In genomic region chr14:77180241-77180640, GRCm38 (mm10) we compare ENCODE assay signal across 19 mouse cellular contexts. TPM values are rescaled to one million over a fixed set of nuclear protein-coding genes. Genes with fewer than 3 reads are reported as not detected.
DNase-seq lines count a peak whose midpoint lies in the region; ATAC-seq and TF ChIP-seq lines count a peak whose summit lies in the region.
"Had no signal": no experiment of that assay in that cellular context is flagged by ENCODE, and none has a peak within 500 bp of the region (broad histone marks: within the 10 kb centered on the region; RNA-seq: fewer than 3 reads in every experiment).

No protein-coding gene starts in this region.

- intact Hi-C loops in left cerebral cortex, adult 2 months (cut with DNase I), result no loop called here
- intact Hi-C loops in left cerebral cortex, postnatal 10 days (cut with DNase I), result no loop called here

- no peak for TF ChIP-seq CTCF in left cerebral cortex, adult 2 months (IDR thresholded peaks at IDR 0.05)

- peak; percentile 94 for ATAC-seq in frontal cortex, adult (ENCODE audit: low TSS enrichment)
- ATAC-seq: CD4-positive, CD25-positive, alpha-beta regulatory T cell, adult 4 months; intestine, postnatal 0 days had no signal

- H3K27ac ChIP-seq in left cerebral cortex, adult 2 months, result no peak overlapping the region
- H3K27ac ChIP-seq: forebrain, embryonic 12.5 days; heart, embryonic 13.5 days; layer of hippocampus, adult 2 months; macrophage had no signal

- no peak for DNase-seq in frontal cortex, postnatal 14 days (ENCODE audit: low spot score in 2 of 2)
- peak; percentile 27 to 67 for DNase-seq in left cerebral cortex, adult 2 months (ENCODE audit: extremely low spot score in 1 of 2, low spot score in 2 of 2)
- DNase-seq in left cerebral cortex, postnatal 10 days (ENCODE audit: extremely low spot score in 1 of 2, low spot score in 2 of 2), result no peak
- peak; percentile 63 for DNase-seq in right cerebral cortex, postnatal 25 days
- no peak for DNase-seq in right cerebral cortex, postnatal 4 days
- no peak for DNase-seq in thymus, postnatal 25 days
- DNase-seq in lung, postnatal 4 days, result no peak
- DNase-seq: adrenal gland, postnatal 14 days; cerebellum, adult 9-10 months; spleen, adult 18-20 months; thymus, postnatal 36 days had no signal

- no peak overlapping the region for H3K4me3 ChIP-seq in left cerebral cortex, adult 2 months
- H3K4me3 ChIP-seq: forebrain, embryonic 12.5 days; heart, embryonic 13.5 days; layer of hippocampus, adult 2 months had no signal

RNA-seq across cellular contexts. Expression of gene Enox1, which starts 23.7 kb away (rescaled TPM):
- total RNA-seq in left cerebral cortex, adult 2 months (2021), result 10 to 100 TPM; 52.0 to 52.2 TPM
- total RNA-seq in left cerebral cortex, postnatal 10 days (2021), result 10 to 100 TPM; 53.0 to 54.1 TPM
- total RNA-seq: common myeloid progenitor, adult 5-6 weeks had no signal

Comparison
In these comparisons a context has a peak if more than half of its experiments do, and no peak if none do; other contexts are left out.
1. DNase-seq: peak in left cerebral cortex, adult 2 months (2 of 2) and right cerebral cortex, postnatal 25 days (single experiment); none in frontal cortex, postnatal 14 days (0 of 2), left cerebral cortex, postnatal 10 days (0 of 2), right cerebral cortex, postnatal 4 days (single experiment), thymus, postnatal 25 days (single experiment) and lung, postnatal 4 days (0 of 2).